Mouse (Mus musculus) small intestine, adult 2 months (tissue): ENCODE data around the gene Apex2.

Source experiments
- CTCF ChIP-seq: fragments of 200-500 bp; IDR thresholded peaks from 2 replicates; pipeline ENCODE4 v1.5.1; 2012; ENCODE audit warnings: low read depth, mild to moderate bottlenecking, control low read depth, inconsistent platforms, low read length, moderate library complexity, mixed read lengths; ENCODE audit not compliant: insufficient replicate concordance, insufficient read length; ENCODE audit errors: extremely low read depth
- POLR2A ChIP-seq: fragments of 200-500 bp; IDR thresholded peaks from 2 replicates; pipeline ENCODE4 v1.6.1; 2012; ENCODE audit warnings: low read depth, mild to moderate bottlenecking, control low read depth, inconsistent platforms, low read length, moderate library complexity

DNA sequence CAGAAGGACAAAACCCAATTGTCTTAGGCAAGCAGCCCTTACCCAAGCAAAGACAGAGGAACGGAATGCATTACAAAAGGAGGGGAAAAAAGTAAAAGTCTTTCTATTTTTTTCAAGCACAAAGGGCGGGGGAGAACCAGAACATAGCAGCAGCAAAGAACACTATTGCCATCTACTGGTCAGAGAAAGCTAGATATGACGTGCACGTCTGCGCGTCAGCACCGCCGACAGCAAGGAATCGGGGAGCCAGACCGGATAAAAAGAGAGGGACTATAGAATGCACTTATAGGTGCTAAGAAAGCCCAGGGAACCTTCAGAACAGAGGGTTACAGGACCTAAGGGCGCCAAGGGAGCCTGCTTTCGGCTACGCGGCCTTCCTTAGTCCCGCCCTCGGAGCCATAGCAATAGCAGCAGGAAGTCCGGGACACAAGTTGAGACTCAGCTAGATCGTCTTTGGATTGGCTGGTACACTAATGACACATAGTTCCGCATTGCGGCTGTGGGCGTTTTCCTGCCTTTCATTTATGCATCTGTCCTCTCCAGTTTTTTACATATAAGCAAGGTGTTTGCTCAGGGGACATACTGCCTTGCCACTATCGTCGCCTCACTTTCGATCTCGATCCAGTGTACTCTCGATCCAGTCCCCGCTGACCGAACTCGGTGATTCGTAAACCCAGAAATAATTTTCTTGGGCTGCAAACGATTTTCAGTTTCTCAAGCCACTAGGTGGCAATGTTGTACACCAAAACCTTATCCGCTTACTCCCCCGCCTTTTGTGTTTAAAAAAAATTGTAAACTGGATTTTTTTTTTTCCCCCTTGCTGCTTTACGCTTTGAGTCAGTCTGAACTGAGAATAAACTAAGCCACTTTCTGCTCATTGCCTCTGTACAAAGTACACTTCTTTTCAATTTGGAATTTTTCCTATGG, 111.6 kb downstream of the Apex2 start:
- TF ChIP-seq POLR2A (no peak), CTCF (peak; percentile 69; the same call in 1 of the 2 replicates)
